Mouse (Mus musculus): ENCODE data around the gene Atp2a1. TPM values are rescaled to one million over a fixed set of nuclear protein-coding genes. Genes with fewer than 3 reads are reported as not detected.
A peak's percentile ranks its signal among the peaks of the same experiment; 100 is the strongest.

Atp2a1 gene
- total and polyA plus RNA-seq, 3 experiments: 0.38 to 0.74 TPM; not detected in 1

DNA sequence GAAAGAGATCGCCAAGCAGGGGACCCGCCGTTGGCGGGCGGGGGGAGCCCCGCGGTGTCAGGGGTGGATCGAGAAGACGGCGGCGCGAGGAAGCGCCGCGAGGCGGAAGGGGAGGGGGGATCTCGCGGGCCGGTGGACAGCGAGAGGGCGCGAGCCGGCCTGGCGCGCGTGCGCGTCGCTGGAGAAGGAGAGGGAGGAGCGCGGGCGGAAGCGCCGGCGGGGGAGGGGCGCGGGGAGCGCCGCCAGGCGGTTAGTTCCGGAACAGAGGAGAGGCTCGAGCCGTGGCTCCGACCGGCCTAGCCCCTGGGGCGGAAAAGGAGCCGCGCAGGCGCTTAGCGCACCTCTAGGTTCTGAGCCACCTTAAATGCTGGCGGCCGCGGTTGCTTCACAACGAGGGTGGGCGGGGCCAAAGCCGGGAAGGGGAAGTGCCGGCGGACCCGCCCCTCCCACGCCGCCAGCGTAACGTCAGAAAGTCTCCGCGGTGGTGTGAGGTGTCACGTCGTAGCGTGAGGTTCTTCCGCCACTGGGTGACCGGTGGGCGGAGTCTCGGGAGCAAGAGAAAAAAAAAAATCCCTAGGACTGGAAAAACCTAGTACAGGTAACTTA lies 40.5 kb upstream of the Atp2a1 start, which contains the start of gene Atxn2l:
TSS of gene Atxn2l (minus strand) at position 165 of the 606 bp plus-strand sequence.
- in situ Hi-C loops (cut with MboI; ENCODE audit: low pct_ligation_motif_present, low pct_unique_long_range_greater_than_20kb, low sequenced_read_pairs): no loop called here
- H3K4me3 ChIP-seq (replicated peaks in 1 of 3; ENCODE audit: low read depth in 2 of 3, low read length in 2 of 3, poor library complexity in 1 of 3): peak within 1 kb of the TSS; percentile 74 to 100 (median 91)
- no peaks in the 10 kb centered on the region for H3K9me3 ChIP-seq (replicated peaks; ENCODE audit: low read length)
- peak; percentile 98 for DNase-seq (ENCODE audit: extremely low read depth)
- no peaks in the 10 kb centered on the region for H3K27me3 ChIP-seq (replicated peaks)
- dilution Hi-C loops (cut with MboI; ENCODE audit: extremely low pct_ligation_motif_present, extremely low pct_unique_long_range_greater_than_20kb, low sequenced_read_pairs): no loop called here
- H3K36me3 ChIP-seq (replicated peaks in 1 of 2; ENCODE audit: control insufficient read depth in 1 of 2, insufficient read depth in 1 of 2, low read length in 1 of 2): peaks cover 27 to 29% of the 10 kb centered on the region in 2 experiments
- peaks cover 34% of the 10 kb centered on the region for H3K79me2 ChIP-seq (replicated peaks; ENCODE audit: control insufficient read depth, extremely low read depth, insufficient read depth, poor library complexity, severe bottlenecking)
- H3K4me2 ChIP-seq (ENCODE audit: insufficient read depth, low read depth, poor library complexity, severe bottlenecking): peak within 1 kb of the TSS; percentile 86
- H3K9ac ChIP-seq (ENCODE audit: insufficient read depth, low read depth): peak within 1 kb of the TSS; percentile 97
- H3K27ac ChIP-seq (ENCODE audit: insufficient read depth, low read depth): peak within 1 kb of the TSS; percentile 98
- peaks cover 8 to 33% of the 10 kb centered on the region in 2 experiments for H3K4me1 ChIP-seq (ENCODE audit: control insufficient read depth in 1 of 2, insufficient read depth in 2 of 2)
- TF ChIP-seq HCFC1 (IDR thresholded peaks at IDR 0.05; ENCODE audit: low read depth, low read length) (peak; percentile 86), MEF2A (IDR thresholded peaks at IDR 0.05; ENCODE audit: borderline replicate concordance, low read depth, low read length) (peak; percentile 86; the same call in 1 of the 2 replicates), SIN3A (IDR thresholded peaks at IDR 0.05; ENCODE audit: low read length) (peak; percentile 91), MAZ (IDR thresholded peaks at IDR 0.05; ENCODE audit: low read depth, low read length) (peak; percentile 81), RAD21 (IDR thresholded peaks at IDR 0.05; ENCODE audit: low read depth, low read length) (no peak; the same call in 1 of the 2 replicates), USF2 (conservative IDR thresholded peaks at IDR 0.05; ENCODE audit: low read depth, low read length) (no peak), NELFE (IDR thresholded peaks at IDR 0.05; ENCODE audit: low read depth, low read length) (peak; percentile 59; the same call in 1 of the 2 replicates), IRF4 (IDR thresholded peaks at IDR 0.05; ENCODE audit: low read depth, low read length) (peak; percentile 65; the same call in 1 of the 2 replicates), RCOR1 (conservative IDR thresholded peaks at IDR 0.05; ENCODE audit: low read depth, low read length) (no peak), CTCF (conservative IDR thresholded peaks at IDR 0.05 in 1 of 2, IDR thresholded peaks at IDR 0.05 in 1 of 2; ENCODE audit: low read depth in 2 of 2, low read length in 2 of 2) (peak in 1 of 2 experiments; percentile 69; a peak in 2 of 4 replicates), MAFK (IDR thresholded peaks at IDR 0.05; ENCODE audit: insufficient replicate concordance, low read length) (0 out of 2 replicates have a peak, but pooled peaks have one; percentile 35), TCF12 (IDR thresholded peaks at IDR 0.05; ENCODE audit: low read depth, low read length) (peak; percentile 88), ZKSCAN1 (IDR thresholded peaks at IDR 0.05; ENCODE audit: borderline replicate concordance, low read depth, low read length) (peak; percentile 34; the same call in 1 of the 2 replicates), ZC3H11A (IDR thresholded peaks at IDR 0.05; ENCODE audit: low read depth, low read length) (no peak), E2F4 (IDR thresholded peaks at IDR 0.05; ENCODE audit: insufficient replicate concordance, low read depth, low read length) (peak; percentile 66; the same call in 1 of the 2 replicates), PAX5 (IDR thresholded peaks at IDR 0.05; ENCODE audit: low read length) (no peak), MXI1 (IDR thresholded peaks at IDR 0.05; ENCODE audit: low read depth, low read length) (peak; percentile 69), ETS1 (conservative IDR thresholded peaks at IDR 0.05; ENCODE audit: low read depth, low read length) (peak; percentile 50), MAX (IDR thresholded peaks at IDR 0.05; ENCODE audit: low read length) (peak; percentile 73), JUN (IDR thresholded peaks at IDR 0.05; ENCODE audit: insufficient read depth, low read depth, low read length) (0 out of 2 replicates have a peak, but pooled peaks have one; percentile 2), MYC (IDR thresholded peaks at IDR 0.05; ENCODE audit: low read depth, low read length) (peak; percentile 86), ZMIZ1 (IDR thresholded peaks at IDR 0.05; ENCODE audit: low read depth, low read length) (peak; percentile 82; the same call in 1 of the 2 replicates), SMC3 (IDR thresholded peaks at IDR 0.05; ENCODE audit: low read depth, low read length) (peak; percentile 35; the same call in 1 of the 2 replicates), ZNF384 (IDR thresholded peaks at IDR 0.05; ENCODE audit: low read depth, low read length) (peak; percentile 92), KAT2A (IDR thresholded peaks at IDR 0.05; ENCODE audit: insufficient replicate concordance, low read length) (peak; percentile 99), POLR2A (IDR thresholded peaks at IDR 0.05; ENCODE audit: low read depth, low read length) (peak; percentile 69), USF1 (IDR thresholded peaks at IDR 0.05; ENCODE audit: low read depth, low read length) (no peak; the same call in 1 of the 2 replicates), BHLHE40 (IDR thresholded peaks at IDR 0.05; ENCODE audit: low read depth, low read length) (peak; percentile 54; the same call in 1 of the 2 replicates), CHD2 (IDR thresholded peaks at IDR 0.05; ENCODE audit: low read length) (peak; percentile 89), EP300 (IDR thresholded peaks at IDR 0.05; ENCODE audit: low read length) (no peak; the same call in 1 of the 2 replicates), JUND (conservative IDR thresholded peaks at IDR 0.05; ENCODE audit: low read depth, low read length) (peak; percentile 63; the same call in 1 of the 2 replicates), GABPA (IDR thresholded peaks at IDR 0.05; ENCODE audit: insufficient replicate concordance, low read depth, low read length) (no peak), ELF1 (IDR thresholded peaks at IDR 0.05; ENCODE audit: low read depth, low read length) (peak; percentile 96), TBP (conservative IDR thresholded peaks at IDR 0.05; ENCODE audit: low read depth, low read length) (peak; percentile 63), NRF1 (IDR thresholded peaks at IDR 0.05; ENCODE audit: low read depth, low read length) (peak; percentile 94), UBTF (IDR thresholded peaks at IDR 0.05; ENCODE audit: low read depth, low read length) (peak; percentile 83)

All from CH12.LX (cell line).